Mouse (Mus musculus) regulatory T cell (primary cell): ENCODE data around the gene Rufy3.

Experiments used
- in situ Hi-C: fragments of 300-600 bp; cut with MboI, MseI; formaldehyde crosslinking; loops from one replicate; pipeline ENCODE4 v1.15.1; 2025; ENCODE audit warnings: high pct_unique_total_duplicates

Gene Rufy3

GRCm38 (mm10) chr5:88685306-88685705 lies 120.5 kb downstream of the Rufy3 start:
- in situ Hi-C loops, result no loop called here

- in situ Hi-C loops, result no loop called here
These were observed 121.0 kb downstream of the Rufy3 start for GRCm38 (mm10) chr5:88685745-88686299.

GRCm38 (mm10) chr5:88687996-88688406 lies 123.2 kb downstream of the Rufy3 start:
- in situ Hi-C loops, result no loop called here

GRCm38 (mm10) chr5:88688583-88689187 lies 123.8 kb downstream of the Rufy3 start:
- in situ Hi-C loops, result no loop called here

GRCm38 (mm10) chr5:88689279-88689938 lies 124.6 kb downstream of the Rufy3 start:
- in situ Hi-C loops, result no loop called here

GRCm38 (mm10) chr5:88690681-88691505 lies 126.1 kb downstream of the Rufy3 start:
- in situ Hi-C loops, result no loop called here

GRCm38 (mm10) chr5:88691506-88692095 lies 126.8 kb downstream of the Rufy3 start:
- in situ Hi-C loops, result no loop called here

- in situ Hi-C loops, result no loop called here
These were observed 127.7 kb downstream of the Rufy3 start for GRCm38 (mm10) chr5:88692586-88692985.

GRCm38 (mm10) chr5:88693057-88693456 lies 128.2 kb downstream of the Rufy3 start:
- in situ Hi-C loops, result no loop called here

GRCm38 (mm10) chr5:88697291-88697690 lies 132.5 kb downstream of the Rufy3 start:
- in situ Hi-C loops, result no loop called here

GRCm38 (mm10) chr5:88699251-88699913 lies 134.5 kb downstream of the Rufy3 start:
- in situ Hi-C loops, result no loop called here
